Mouse (Mus musculus): ENCODE measurements around the gene Aph1a. TPM values are rescaled to one million over a fixed set of nuclear protein-coding genes. Genes with fewer than 3 reads are reported as not detected.

Aph1a gene
- polyA plus RNA-seq, 1 experiment from 2014 or later, result 30.1 TPM

Other genes starting within 250 kb of the Aph1a start
- gene Mcl1, start 235.2 kb upstream of the Aph1a start, polyA plus RNA-seq (2015; fragmentation: Nextera tagmentation; extraction: Ambion mirVana), result 20.2 and 39.4 TPM in 2 replicates
- gene Adamtsl4, start 206.1 kb upstream of the Aph1a start, polyA plus RNA-seq (2015; fragmentation: Nextera tagmentation; extraction: Ambion mirVana), result 1.4 and 2.4 TPM in 2 replicates
- 10.3 and 12.8 TPM in 2 replicates for gene Ecm1, start 154.4 kb upstream of the Aph1a start, polyA plus RNA-seq (2015; fragmentation: Nextera tagmentation; extraction: Ambion mirVana)
- gene Tars2, start 133.8 kb upstream of the Aph1a start, polyA plus RNA-seq (2015; fragmentation: Nextera tagmentation; extraction: Ambion mirVana), result 50.1 and 50.8 TPM in 2 replicates
- 17.6 and 18.7 TPM in 2 replicates for gene Rprd2, start 75.1 kb upstream of the Aph1a start, polyA plus RNA-seq (2015; fragmentation: Nextera tagmentation; extraction: Ambion mirVana)
- 30.8 and 35.6 TPM in 2 replicates for gene Prpf3, start 38.1 kb upstream of the Aph1a start, polyA plus RNA-seq (2015; fragmentation: Nextera tagmentation; extraction: Ambion mirVana)
- gene Mrps21, start 22.4 kb upstream of the Aph1a start, polyA plus RNA-seq (2015; fragmentation: Nextera tagmentation; extraction: Ambion mirVana), result 251 and 276 TPM in 2 replicates
- 5.1 and 6.1 TPM in 2 replicates for gene Ciart, start 11.7 kb upstream of the Aph1a start, polyA plus RNA-seq (2015; fragmentation: Nextera tagmentation; extraction: Ambion mirVana)
- gene BC028528, start 2.0 kb upstream of the Aph1a start, polyA plus RNA-seq (2015; fragmentation: Nextera tagmentation; extraction: Ambion mirVana), result 17.2 and 21.4 TPM in 2 replicates
- 16.1 and 16.9 TPM in 2 replicates for gene Car14, start 10.7 kb downstream of the Aph1a start, polyA plus RNA-seq (2015; fragmentation: Nextera tagmentation; extraction: Ambion mirVana)
- 110 and 118 TPM in 2 replicates for gene Anp32e, start 35.3 kb downstream of the Aph1a start, polyA plus RNA-seq (2015; fragmentation: Nextera tagmentation; extraction: Ambion mirVana)
- 27.7 and 41.3 TPM in 2 replicates for gene Plekho1, start 102.0 kb downstream of the Aph1a start, polyA plus RNA-seq (2015; fragmentation: Nextera tagmentation; extraction: Ambion mirVana)
- gene Vps45, start 164.5 kb downstream of the Aph1a start, polyA plus RNA-seq (2015; fragmentation: Nextera tagmentation; extraction: Ambion mirVana), result 58.7 and 60.8 TPM in 2 replicates
- 6.5 and 8.7 TPM in 2 replicates for gene Otud7b, start 210.6 kb downstream of the Aph1a start, polyA plus RNA-seq (2015; fragmentation: Nextera tagmentation; extraction: Ambion mirVana)